Mouse (Mus musculus) G1E (cell line): ENCODE measurements around the gene Vsir.

Source experiments
- CTCF ChIP-seq: IDR thresholded peaks from 2 replicates; pipeline ENCODE4 v1.5.1; 2012; ENCODE audit warnings: low read depth, low read length, inconsistent platforms, mixed read lengths
- GATA1 ChIP-seq: IDR thresholded peaks from 2 replicates; pipeline ENCODE4 v1.6.1; 2012; ENCODE audit warnings: borderline replicate concordance, low read length, inconsistent platforms, mixed read lengths
- GATA2 ChIP-seq: IDR thresholded peaks from 2 replicates; pipeline ENCODE4 v1.6.1; 2012; ENCODE audit warnings: low read depth, low read length, inconsistent platforms, borderline replicate concordance
- POLR2AphosphoS5 ChIP-seq: IDR thresholded peaks from 2 replicates; pipeline ENCODE4 v1.6.1; 2012; ENCODE audit warnings: low read depth, low read length, inconsistent platforms; ENCODE audit not compliant: insufficient replicate concordance
- TAL1 ChIP-seq: conservative IDR thresholded peaks from 2 replicates; pipeline ENCODE4 v1.6.1; 2012; ENCODE audit warnings: low read depth, low read length, inconsistent platforms, mixed read lengths

GRCm38 (mm10) chr10:60362310-60362628, 15.6 kb downstream of the Vsir start:
- TF ChIP-seq TAL1, result no peak
- TF ChIP-seq CTCF, result no peak
- no peak for TF ChIP-seq GATA1
- no peak for TF ChIP-seq POLR2AphosphoS5
- TF ChIP-seq GATA2, result no peak
